Mouse (Mus musculus): Measurements from ENCODE around the gene Msh3. TPM values are rescaled to one million over a fixed set of nuclear protein-coding genes. Genes with fewer than 3 reads are reported as not detected.

Msh3 gene
- polyA plus RNA-seq, 1 experiment from 2014 or later: 7.8 TPM

DNA sequence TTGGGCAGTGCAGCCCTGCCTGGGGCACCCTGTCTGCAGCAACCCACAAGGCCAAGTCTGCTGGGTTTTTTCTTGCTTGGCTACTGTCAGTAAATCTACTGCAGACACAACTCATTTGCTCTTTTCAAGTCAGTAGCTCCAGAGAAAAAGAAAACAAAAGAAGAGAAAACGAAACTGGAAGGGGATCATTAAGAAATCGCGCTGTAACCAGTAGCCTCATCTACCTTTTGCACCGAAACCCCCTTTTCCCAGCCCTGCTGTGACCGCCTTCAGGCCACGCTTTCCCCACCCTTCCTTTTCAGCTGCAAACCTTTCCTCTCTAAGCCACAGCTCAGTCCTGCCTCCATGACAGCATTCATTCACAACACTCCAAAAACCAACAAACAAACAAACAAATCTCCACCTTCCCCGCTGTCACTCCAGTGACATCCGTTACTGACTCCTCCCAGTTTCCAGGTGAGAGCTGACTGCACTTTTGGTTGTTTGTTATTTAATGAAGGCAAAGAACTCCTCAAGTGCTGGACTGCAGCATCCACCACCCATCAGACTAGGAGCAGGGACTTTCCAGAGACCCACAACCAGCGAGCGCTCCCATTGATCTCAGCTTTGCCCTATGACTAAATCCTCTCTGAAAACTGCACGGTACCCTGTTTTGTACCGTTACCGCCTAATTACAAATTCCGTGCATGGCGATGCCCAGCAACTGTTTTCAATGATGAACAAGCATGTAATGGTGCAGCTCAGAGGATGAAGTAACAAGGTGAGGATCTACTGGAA lies 22.5 kb downstream of the Msh3 start:
- Histone ChIP-seq H3K36me3 (replicated peaks; ENCODE audit: insufficient read depth, low read length) (peaks cover 7% of the 10 kb centered on the region; the same call in 1 of the 2 replicates), H3K4me3 (ENCODE audit: low read depth, low read length) (no peak overlapping the region), H3K4me1 (ENCODE audit: insufficient read depth) (no peaks in the 10 kb centered on the region), H3K9ac (replicated peaks) (no peak overlapping the region), H3K4me2 (ENCODE audit: low read depth, low read length) (no peak overlapping the region), H3K9me3 (ENCODE audit: low read length) (no peaks in the 10 kb centered on the region), H3K27ac (ENCODE audit: low read depth) (no peak overlapping the region), H3K27me3 (ENCODE audit: insufficient read depth, low read length) (no peaks in the 10 kb centered on the region)
- DNase-seq (no peak), ATAC-seq (no peak)
- 86% methylated on average over 15 of the region's 15 CpGs for WGBS (ENCODE audit: insufficient replicate concordance)
- TF ChIP-seq CTCF (IDR thresholded peaks at IDR 0.05; ENCODE audit: low read depth) (no peak), EP300 (IDR thresholded peaks at IDR 0.05; ENCODE audit: low read depth) (no peak)

DNA sequence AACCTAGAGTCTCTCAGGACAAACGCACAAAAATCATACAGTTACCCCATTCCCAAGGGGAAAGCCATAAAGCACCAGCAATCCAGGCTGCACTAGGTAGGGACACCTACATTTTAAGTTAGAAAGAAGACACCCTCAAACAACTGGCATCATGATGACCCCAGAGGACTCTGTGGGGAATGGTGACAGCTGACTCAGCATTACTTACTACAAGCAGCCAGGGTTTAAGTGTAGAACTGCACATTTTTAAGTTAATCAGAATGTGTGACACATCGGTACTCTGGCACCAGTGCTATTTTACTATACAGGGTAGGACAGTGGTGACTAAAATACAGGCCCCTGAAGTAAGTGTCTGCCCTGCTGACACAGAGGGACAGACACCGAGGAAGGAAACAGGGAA lies 24.2 kb downstream of the Msh3 start:
- H3K4me2 ChIP-seq (ENCODE audit: low read depth, low read length): no peak overlapping the region
- no peak overlapping the region for H3K9ac ChIP-seq (replicated peaks)
- ATAC-seq (no peak), DNase-seq (no peak)
- TF ChIP-seq CTCF (IDR thresholded peaks at IDR 0.05; ENCODE audit: low read depth) (no peak), EP300 (IDR thresholded peaks at IDR 0.05; ENCODE audit: low read depth) (no peak)
- no peaks in the 10 kb centered on the region for H3K9me3 ChIP-seq (ENCODE audit: low read length)
- no peaks in the 10 kb centered on the region for H3K4me1 ChIP-seq (ENCODE audit: insufficient read depth)
- H3K27me3 ChIP-seq (ENCODE audit: insufficient read depth, low read length): no peaks in the 10 kb centered on the region
- peaks cover 7% of the 10 kb centered on the region; the same call in 1 of the 2 replicates for H3K36me3 ChIP-seq (replicated peaks; ENCODE audit: insufficient read depth, low read length)
- WGBS (ENCODE audit: insufficient replicate concordance): 83% methylated on average over 3 of the region's 3 CpGs
- no peak overlapping the region for H3K27ac ChIP-seq (ENCODE audit: low read depth)
- H3K4me3 ChIP-seq (ENCODE audit: low read depth, low read length): no peak overlapping the region

DNA sequence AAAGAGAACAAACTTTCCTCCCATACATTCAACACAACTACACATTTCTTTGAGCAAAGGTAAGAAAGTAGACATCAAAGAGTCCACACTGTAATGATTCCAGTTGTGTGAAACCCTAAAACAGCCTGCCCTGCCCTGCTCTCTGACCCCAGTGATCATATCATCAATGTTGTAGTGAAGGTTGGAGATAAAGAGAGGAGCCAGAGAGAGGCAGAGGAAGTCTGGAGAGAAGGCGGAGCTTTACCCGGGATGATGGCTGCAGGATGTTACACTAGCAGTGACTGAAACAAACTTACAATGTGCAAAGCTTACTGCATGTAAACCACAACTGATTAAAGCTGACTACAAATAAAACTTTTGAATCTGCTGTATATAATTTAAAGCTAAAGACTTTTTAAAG lies 26.8 kb downstream of the Msh3 start:
- Histone ChIP-seq H3K9me3 (ENCODE audit: low read length) (no peaks in the 10 kb centered on the region), H3K27ac (ENCODE audit: low read depth) (no peak overlapping the region), H3K4me2 (ENCODE audit: low read depth, low read length) (no peak overlapping the region), H3K4me1 (ENCODE audit: insufficient read depth) (no peaks in the 10 kb centered on the region), H3K27me3 (ENCODE audit: insufficient read depth, low read length) (no peaks in the 10 kb centered on the region), H3K9ac (replicated peaks) (no peak overlapping the region), H3K4me3 (ENCODE audit: low read depth, low read length) (no peak overlapping the region), H3K36me3 (replicated peaks; ENCODE audit: insufficient read depth, low read length) (peaks cover 7% of the 10 kb centered on the region; the same call in 1 of the 2 replicates)
- ATAC-seq (no peak), DNase-seq (no peak)
- TF ChIP-seq EP300 (IDR thresholded peaks at IDR 0.05; ENCODE audit: low read depth): no peak
- no peak for TF ChIP-seq CTCF (IDR thresholded peaks at IDR 0.05; ENCODE audit: low read depth)
- WGBS (ENCODE audit: insufficient replicate concordance): 38% methylated on average over 2 of the region's 2 CpGs

DNA sequence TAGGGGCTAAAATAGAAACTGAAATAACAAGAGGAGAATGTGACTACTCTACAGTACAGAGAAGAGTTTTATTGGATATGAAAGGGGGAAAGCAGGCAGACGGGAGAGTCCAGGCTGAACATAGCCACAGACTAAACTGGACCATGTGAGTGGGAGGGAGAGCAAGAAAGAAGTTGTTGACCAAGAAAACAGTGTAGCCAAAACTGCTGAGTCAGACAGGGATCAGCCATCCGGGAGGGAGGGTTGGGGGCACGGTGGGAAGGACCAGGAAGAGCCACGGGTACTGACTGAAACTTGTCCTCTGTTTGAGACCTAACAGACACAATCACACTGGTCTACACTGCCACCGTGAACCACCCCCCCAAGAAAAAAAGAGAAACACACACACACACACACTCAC lies 28.8 kb downstream of the Msh3 start:
- TF ChIP-seq EP300 (IDR thresholded peaks at IDR 0.05; ENCODE audit: low read depth) (no peak), CTCF (IDR thresholded peaks at IDR 0.05; ENCODE audit: low read depth) (no peak)
- H3K4me3 ChIP-seq (ENCODE audit: low read depth, low read length): no peak overlapping the region
- H3K9me3 ChIP-seq (ENCODE audit: low read length): no peaks in the 10 kb centered on the region
- no peak overlapping the region for H3K27ac ChIP-seq (ENCODE audit: low read depth)
- no peak overlapping the region for H3K4me2 ChIP-seq (ENCODE audit: low read depth, low read length)
- H3K4me1 ChIP-seq (ENCODE audit: insufficient read depth): no peaks in the 10 kb centered on the region
- no peaks in the 10 kb centered on the region for H3K27me3 ChIP-seq (ENCODE audit: insufficient read depth, low read length)
- 57% methylated on average over 5 of the region's 5 CpGs for WGBS (ENCODE audit: insufficient replicate concordance)
- H3K36me3 ChIP-seq (replicated peaks; ENCODE audit: insufficient read depth, low read length): peaks cover 9% of the 10 kb centered on the region; the same call in 1 of the 2 replicates
- ATAC-seq (no peak), DNase-seq (no peak)
- no peak overlapping the region for H3K9ac ChIP-seq (replicated peaks)

DNA sequence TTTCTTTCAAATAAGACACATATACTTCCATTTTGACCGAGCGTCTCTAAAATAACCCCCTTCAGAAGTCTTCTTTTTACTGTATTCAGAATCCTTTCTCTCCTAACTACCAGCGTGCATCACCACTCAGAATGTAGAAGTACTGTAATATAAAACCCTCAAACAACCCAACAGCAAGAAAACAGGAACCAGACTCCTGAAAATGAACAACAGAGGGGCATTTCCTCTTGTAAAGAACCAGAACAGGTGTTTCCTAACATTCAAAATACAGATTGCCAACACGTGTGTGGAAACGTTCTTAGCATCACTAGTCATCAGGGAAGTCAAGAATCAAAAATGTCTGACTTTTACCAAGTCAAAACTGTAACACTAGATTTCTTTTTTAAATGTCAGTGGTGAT lies 34.0 kb downstream of the Msh3 start:
- H3K36me3 ChIP-seq (replicated peaks; ENCODE audit: insufficient read depth, low read length): 0 out of 2 replicates have a peak, but pooled peaks cover 3% of the 10 kb centered on the region
- no peak overlapping the region for H3K27ac ChIP-seq (ENCODE audit: low read depth)
- ATAC-seq (no peak), DNase-seq (no peak)
- 64% methylated on average over 5 of the region's 5 CpGs for WGBS (ENCODE audit: insufficient replicate concordance)
- no peaks in the 10 kb centered on the region for H3K9me3 ChIP-seq (ENCODE audit: low read length)
- no peaks in the 10 kb centered on the region for H3K4me1 ChIP-seq (ENCODE audit: insufficient read depth)
- no peaks in the 10 kb centered on the region for H3K27me3 ChIP-seq (ENCODE audit: insufficient read depth, low read length)
- no peak overlapping the region for H3K4me3 ChIP-seq (ENCODE audit: low read depth, low read length)
- no peak overlapping the region for H3K4me2 ChIP-seq (ENCODE audit: low read depth, low read length)
- TF ChIP-seq CTCF (IDR thresholded peaks at IDR 0.05; ENCODE audit: low read depth) (no peak), EP300 (IDR thresholded peaks at IDR 0.05; ENCODE audit: low read depth) (no peak; the same call in 1 of the 2 replicates)
- no peak overlapping the region for H3K9ac ChIP-seq (replicated peaks)

DNA sequence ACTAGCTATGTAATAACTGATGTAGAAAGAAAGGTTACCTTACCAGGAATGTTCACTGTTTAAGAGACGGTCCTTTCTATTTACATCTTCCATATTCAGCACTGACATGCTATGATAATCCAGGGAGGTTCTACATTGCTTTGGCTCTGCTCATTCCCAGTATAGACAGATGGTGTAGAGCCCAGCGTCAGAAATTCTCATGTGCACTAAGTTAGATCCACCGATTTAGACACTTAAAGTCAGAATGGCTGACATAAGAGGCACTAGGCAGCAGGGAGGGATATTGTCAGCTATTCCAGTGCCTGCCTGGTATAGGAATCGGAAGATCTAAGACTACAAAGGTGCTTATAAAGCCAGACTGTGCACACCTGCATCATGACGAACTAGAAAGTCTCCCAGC lies 40.2 kb downstream of the Msh3 start:
- Histone ChIP-seq H3K9ac (replicated peaks) (no peak overlapping the region), H3K4me1 (ENCODE audit: insufficient read depth) (no peaks in the 10 kb centered on the region), H3K27me3 (ENCODE audit: insufficient read depth, low read length) (no peaks in the 10 kb centered on the region), H3K4me2 (ENCODE audit: low read depth, low read length) (no peak overlapping the region), H3K36me3 (replicated peaks; ENCODE audit: insufficient read depth, low read length) (peaks cover 11% of the 10 kb centered on the region), H3K4me3 (ENCODE audit: low read depth, low read length) (no peak overlapping the region), H3K27ac (ENCODE audit: low read depth) (no peak overlapping the region), H3K9me3 (ENCODE audit: low read length) (no peaks in the 10 kb centered on the region)
- TF ChIP-seq EP300 (IDR thresholded peaks at IDR 0.05; ENCODE audit: low read depth) (no peak), CTCF (IDR thresholded peaks at IDR 0.05; ENCODE audit: low read depth) (no peak)
- WGBS (ENCODE audit: insufficient replicate concordance): 85% methylated on average over 5 of the region's 5 CpGs
- ATAC-seq (no peak), DNase-seq (no peak)
